Mouse (Mus musculus) G1E (cell line): ENCODE data around the gene Akap6. TPM values are rescaled to one million over a fixed set of nuclear protein-coding genes. Genes with fewer than 3 reads are reported as not detected.

Experiments used
- ATAC-seq: 2 replicates; pipeline ENCODE4 v1.8.0; 2016; ENCODE audit warnings: mild to moderate bottlenecking; ENCODE audit not compliant: insufficient number of reproducible peaks, poor library complexity, low FRiP score, severe bottlenecking; ENCODE audit errors: extremely low read depth
- DNase-seq: peaks from one replicate; pipeline ENCODE4 v3.0.0; 2012; ENCODE audit warnings: low spot score
- H3K27me3 ChIP-seq: 2 replicates; pipeline ENCODE4 v1.6.1; 2012; ENCODE audit warnings: mild to moderate bottlenecking, low read length, inconsistent platforms; ENCODE audit not compliant: insufficient read depth
- H3K36me3 ChIP-seq: replicated peaks from 2 replicates; pipeline ENCODE3; 2012; ENCODE audit warnings: mild to moderate bottlenecking, inconsistent platforms
- H3K4me1 ChIP-seq: 2 replicates; pipeline ENCODE4 v1.6.1; 2012; ENCODE audit warnings: low read depth, low read length, inconsistent platforms, mixed read lengths; ENCODE audit not compliant: insufficient read depth
- H3K4me3 ChIP-seq: 2 replicates; pipeline ENCODE4 v1.5.1; 2012; ENCODE audit warnings: low read depth, mild to moderate bottlenecking, inconsistent platforms, low read length, moderate library complexity, mixed read lengths
- H3K9me3 ChIP-seq: replicated peaks from 2 replicates; pipeline ENCODE4 v1.6.1; 2012; ENCODE audit warnings: inconsistent platforms
- CTCF ChIP-seq: IDR thresholded peaks from 2 replicates; pipeline ENCODE4 v1.5.1; 2012; ENCODE audit warnings: low read depth, low read length, inconsistent platforms, mixed read lengths
- GATA1 ChIP-seq: IDR thresholded peaks from 2 replicates; pipeline ENCODE4 v1.6.1; 2012; ENCODE audit warnings: borderline replicate concordance, low read length, inconsistent platforms, mixed read lengths
- GATA2 ChIP-seq: IDR thresholded peaks from 2 replicates; pipeline ENCODE4 v1.6.1; 2012; ENCODE audit warnings: low read depth, low read length, inconsistent platforms, borderline replicate concordance
- POLR2AphosphoS5 ChIP-seq: IDR thresholded peaks from 2 replicates; pipeline ENCODE4 v1.6.1; 2012; ENCODE audit warnings: low read depth, low read length, inconsistent platforms; ENCODE audit not compliant: insufficient replicate concordance
- TAL1 ChIP-seq: conservative IDR thresholded peaks from 2 replicates; pipeline ENCODE4 v1.6.1; 2012; ENCODE audit warnings: low read depth, low read length, inconsistent platforms, mixed read lengths
- polyA plus RNA-seq: library from polyadenylated mRNA; stranded (reverse); fragments of >175 nt; gene quantifications from 2 replicates; pipeline ENCODE4 v1.2.3, GENCODE M21; 2012
- total RNA-seq, 2 experiments: library from RNA; stranded (forward) in 1 of 2; stranded (reverse) in 1 of 2; fragments of 200-1000 nt in 1 of 2; fragments of >200 nt in 1 of 2; fragmentation: Nextera tagmentation in 1 of 2; gene quantifications; 2 replicates each; pipeline ENCODE4 v1.2.3; 2014 to 2017

The Akap6 gene
- total and polyA plus RNA-seq, 3 experiments = 0.11 TPM; not detected in 2

- no peak for DNase-seq
- no peak for ATAC-seq
Measured at GRCm38 (mm10) chr12:53065031-53065785, 366.0 kb downstream of the Akap6 start.

DNA sequence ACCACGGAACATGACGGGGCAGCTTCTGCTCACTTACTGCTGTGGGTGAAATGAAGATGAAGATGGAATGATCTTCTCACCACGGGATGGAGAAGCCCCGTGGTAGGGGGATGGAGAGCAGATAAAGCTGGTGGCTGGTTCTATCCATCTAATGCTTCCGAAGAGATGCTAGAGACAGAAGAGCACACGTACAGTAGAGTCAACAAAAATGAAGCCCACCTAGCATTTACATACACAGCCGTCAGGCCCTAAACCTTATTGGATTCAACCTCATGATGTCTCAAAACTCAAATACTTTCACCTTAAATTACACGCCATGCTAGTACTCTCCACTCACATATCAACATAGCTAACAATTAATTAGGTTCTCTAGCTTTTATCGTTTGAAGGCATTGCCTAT lies 367.1 kb downstream of the Akap6 start:
- no peak for DNase-seq
- Histone ChIP-seq H3K36me3 (no peaks in the 10 kb centered on the region), H3K9me3 (peaks cover 19% of the 10 kb centered on the region), H3K27me3 (no peaks in the 10 kb centered on the region), H3K4me1 (no peaks in the 10 kb centered on the region), H3K4me3 (no peak overlapping the region)
- no peak for ATAC-seq
- TF ChIP-seq CTCF = no peak
- no peak for TF ChIP-seq POLR2AphosphoS5
- no peak for TF ChIP-seq TAL1
- no peak for TF ChIP-seq GATA1
- TF ChIP-seq GATA2 = no peak

More at GRCm38 (mm10) chr12:53065031-53065785, 366.0 kb downstream of the Akap6 start:
- no peak overlapping the region for H3K4me3 ChIP-seq
- H3K27me3 ChIP-seq = no peaks in the 10 kb centered on the region
- no peaks in the 10 kb centered on the region for H3K36me3 ChIP-seq
- H3K4me1 ChIP-seq = no peaks in the 10 kb centered on the region
- TF ChIP-seq GATA2 (no peak), GATA1 (no peak), TAL1 (no peak), POLR2AphosphoS5 (no peak), CTCF (no peak)
- peaks cover 21% of the 10 kb centered on the region for H3K9me3 ChIP-seq

GRCm38 (mm10) chr12:53070907-53071306 lies 371.7 kb downstream of the Akap6 start:
- no peaks in the 10 kb centered on the region for H3K36me3 ChIP-seq
- ATAC-seq (no peak), DNase-seq (no peak)
- no peaks in the 10 kb centered on the region for H3K27me3 ChIP-seq
- H3K4me3 ChIP-seq = no peak overlapping the region
- H3K9me3 ChIP-seq = peaks cover 17% of the 10 kb centered on the region
- no peak for TF ChIP-seq POLR2AphosphoS5
- no peak for TF ChIP-seq GATA2
- no peak for TF ChIP-seq TAL1
- no peak for TF ChIP-seq GATA1
- TF ChIP-seq CTCF = no peak
- no peaks in the 10 kb centered on the region for H3K4me1 ChIP-seq

DNA sequence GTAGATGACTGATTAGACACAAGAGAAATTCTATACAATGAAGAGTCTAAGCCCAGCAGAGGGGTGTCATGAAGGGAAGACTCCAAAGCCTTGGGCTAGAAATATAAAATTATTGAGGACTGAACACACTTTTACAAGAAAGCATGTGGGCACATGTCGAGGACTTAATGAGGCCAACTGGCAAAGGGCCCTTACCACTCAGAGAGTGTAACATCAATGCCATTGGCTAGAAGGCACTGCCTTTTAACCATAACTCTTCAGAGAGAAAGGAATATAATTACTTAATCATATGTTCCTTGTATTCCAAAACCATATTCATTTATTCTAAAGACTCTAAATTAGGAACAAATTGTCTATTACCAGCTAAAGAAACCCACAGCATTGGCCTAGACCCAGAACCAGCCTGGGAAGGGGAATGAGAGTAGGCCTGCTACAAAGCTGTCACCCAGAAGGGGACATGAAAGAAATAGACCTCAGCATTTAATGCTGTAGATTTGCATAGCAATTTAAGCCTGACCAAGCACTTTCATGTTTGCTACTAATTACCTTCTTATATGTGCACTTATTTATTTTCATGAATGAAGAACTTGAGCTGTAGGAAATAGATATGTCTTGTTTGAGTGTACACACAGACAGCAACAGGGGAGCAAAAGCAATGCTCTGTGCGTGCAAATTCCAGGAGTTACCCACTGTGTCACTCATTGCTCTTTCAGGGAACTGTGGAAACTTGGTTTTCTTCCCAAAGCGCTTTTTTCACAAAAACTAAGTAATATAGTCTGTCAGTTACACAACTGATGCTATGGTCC lies 377.6 kb downstream of the Akap6 start:
- H3K4me3 ChIP-seq = no peak overlapping the region
- TF ChIP-seq POLR2AphosphoS5 (no peak), TAL1 (no peak), GATA1 (no peak), CTCF (no peak), GATA2 (no peak)
- H3K36me3 ChIP-seq = no peaks in the 10 kb centered on the region
- no peaks in the 10 kb centered on the region for H3K4me1 ChIP-seq
- H3K27me3 ChIP-seq = no peaks in the 10 kb centered on the region
- DNase-seq (no peak), ATAC-seq (no peak)
- peaks cover 15% of the 10 kb centered on the region for H3K9me3 ChIP-seq

- Histone ChIP-seq H3K27me3 (no peaks in the 10 kb centered on the region), H3K9me3 (peaks cover 18% of the 10 kb centered on the region), H3K4me1 (no peaks in the 10 kb centered on the region), H3K36me3 (no peaks in the 10 kb centered on the region), H3K4me3 (no peak overlapping the region)
- DNase-seq (no peak), ATAC-seq (no peak)
- TF ChIP-seq POLR2AphosphoS5 (no peak), CTCF (no peak), GATA1 (no peak), TAL1 (no peak)
Measured at GRCm38 (mm10) chr12:53085789-53086188, 386.6 kb downstream of the Akap6 start.

DNA sequence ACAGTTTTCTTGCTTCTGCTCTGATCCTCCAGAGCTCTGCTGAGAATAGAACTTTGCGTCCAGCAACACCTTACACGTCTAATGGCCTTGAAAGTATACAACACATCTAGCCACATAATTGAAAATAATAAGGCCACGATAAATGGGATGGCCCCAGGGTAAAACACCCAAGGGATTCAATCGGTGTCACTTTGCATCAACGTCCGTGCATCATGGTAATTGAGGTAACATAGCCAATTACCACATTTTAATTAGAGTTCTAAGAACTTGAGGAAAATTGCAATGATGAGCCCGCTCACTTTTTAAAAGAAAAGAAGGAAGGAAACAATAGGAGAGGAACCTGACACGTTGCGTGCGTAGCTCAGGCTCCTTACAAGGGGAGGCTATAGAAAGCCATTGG lies 413.1 kb downstream of the Akap6 start:
- Histone ChIP-seq H3K4me3 (no peak overlapping the region), H3K27me3 (no peaks in the 10 kb centered on the region), H3K9me3 (peaks cover 17% of the 10 kb centered on the region), H3K4me1 (no peaks in the 10 kb centered on the region), H3K36me3 (no peaks in the 10 kb centered on the region)
- TF ChIP-seq POLR2AphosphoS5 (no peak), GATA2 (no peak), TAL1 (no peak), GATA1 (no peak), CTCF (no peak)
- DNase-seq (no peak), ATAC-seq (no peak)
